Mouse (Mus musculus): Measurements from ENCODE around the gene Rere. TPM values are rescaled to one million over a fixed set of nuclear protein-coding genes. Genes with fewer than 3 reads are reported as not detected.
A peak's percentile ranks its signal among the peaks of the same experiment; 100 is the strongest.

Gene Rere
- total RNA-seq, 2 experiments from 2014 or later: 52.5 to 62.6 TPM

GRCm38 (mm10) chr4:150404583-150404982 is 123.1 kb downstream of the Rere start:
- DNase-seq: peak in 1 of 2 experiments; percentile 29
- intact Hi-C loops (cut with DNase I): loop anchor here (5.0 kb wide), 1 partner anchor 38 kb away; no protein-coding TSS in a partner anchor

GRCm38 (mm10) chr4:150405786-150406185 is 124.3 kb downstream of the Rere start:
- intact Hi-C loops (cut with DNase I): loop anchor here (5.0 kb wide), 2 partner anchors 33 to 57 kb away; no protein-coding TSS in a partner anchor
- DNase-seq: no peak

GRCm38 (mm10) chr4:150406320-150406719 is 124.9 kb downstream of the Rere start:
- no peak for DNase-seq
- intact Hi-C loops (cut with DNase I): loop anchor here (5.0 kb wide), 2 partner anchors 34 to 56 kb away; no protein-coding TSS in a partner anchor

GRCm38 (mm10) chr4:150406821-150407220 is 125.4 kb downstream of the Rere start:
- no peak for DNase-seq
- intact Hi-C loops (cut with DNase I): loop anchor here (5.0 kb wide), 2 partner anchors 35 to 55 kb away; no protein-coding TSS in a partner anchor

GRCm38 (mm10) chr4:150414296-150414695 is 132.8 kb downstream of the Rere start:
- DNase-seq: no peak
- intact Hi-C loops (cut with DNase I): no loop called here

GRCm38 (mm10) chr4:150414759-150415158 is 133.3 kb downstream of the Rere start:
- intact Hi-C loops (cut with DNase I): no loop called here
- DNase-seq: no peak

GRCm38 (mm10) chr4:150415227-150415969 is 134.0 kb downstream of the Rere start:
- no peak for DNase-seq
- intact Hi-C loops (cut with DNase I): no loop called here

GRCm38 (mm10) chr4:150420576-150421263 is 139.3 kb downstream of the Rere start:
- intact Hi-C loops (cut with DNase I): no loop called here
- no peak for DNase-seq

- DNase-seq: no peak
- intact Hi-C loops (cut with DNase I): no loop called here
Observed at GRCm38 (mm10) chr4:150426098-150426879, 144.8 kb downstream of the Rere start.

GRCm38 (mm10) chr4:150426880-150427476 is 145.5 kb downstream of the Rere start:
- DNase-seq: no peak
- intact Hi-C loops (cut with DNase I): no loop called here

- intact Hi-C loops (cut with DNase I): no loop called here
- no peak for DNase-seq
Observed at GRCm38 (mm10) chr4:150428762-150429161, 147.3 kb downstream of the Rere start.

GRCm38 (mm10) chr4:150433827-150434574 is 152.6 kb downstream of the Rere start:
- intact Hi-C loops (cut with DNase I): no loop called here

GRCm38 (mm10) chr4:150435590-150435989 is 154.1 kb downstream of the Rere start:
- intact Hi-C loops (cut with DNase I): no loop called here
- no peak for DNase-seq

More at GRCm38 (mm10) chr4:150433827-150434574, 152.6 kb downstream of the Rere start:
- no peak for DNase-seq

GRCm38 (mm10) chr4:150438621-150439020 is 157.2 kb downstream of the Rere start:
- intact Hi-C loops (cut with DNase I): no loop called here
- DNase-seq: no peak

- intact Hi-C loops (cut with DNase I): loop anchor here (5.0 kb wide), 1 partner anchor 40 kb away; no protein-coding TSS in a partner anchor
- DNase-seq: no peak
Observed at GRCm38 (mm10) chr4:150441931-150442330, 160.5 kb downstream of the Rere start.

GRCm38 (mm10) chr4:150444068-150444467 is 162.6 kb downstream of the Rere start:
- intact Hi-C loops (cut with DNase I): loop anchor here (5.0 kb wide), 1 partner anchor 42 kb away; no protein-coding TSS in a partner anchor
- DNase-seq: peak in 1 of 2 experiments; percentile 23

- peak in 1 of 2 experiments; percentile 47 for DNase-seq
- intact Hi-C loops (cut with DNase I): no loop called here
Observed at GRCm38 (mm10) chr4:150446617-150447016, 165.2 kb downstream of the Rere start.

GRCm38 (mm10) chr4:150447517-150447916 is 166.1 kb downstream of the Rere start:
- intact Hi-C loops (cut with DNase I): no loop called here
- no peak for DNase-seq

GRCm38 (mm10) chr4:150448433-150448832 is 167.0 kb downstream of the Rere start:
- intact Hi-C loops (cut with DNase I): no loop called here
- DNase-seq: no peak
